Mouse (Mus musculus) testis, postnatal 10 days (tissue): ENCODE results near the gene Podxl2.
A peak's percentile ranks its signal among the peaks of the same experiment; 100 is the strongest.

ENCODE experiments used
- DNase-seq: peaks from one replicate; pipeline ENCODE4 v3.0.0; 2021; ENCODE audit warnings: low spot score

Podxl2 gene

DNA sequence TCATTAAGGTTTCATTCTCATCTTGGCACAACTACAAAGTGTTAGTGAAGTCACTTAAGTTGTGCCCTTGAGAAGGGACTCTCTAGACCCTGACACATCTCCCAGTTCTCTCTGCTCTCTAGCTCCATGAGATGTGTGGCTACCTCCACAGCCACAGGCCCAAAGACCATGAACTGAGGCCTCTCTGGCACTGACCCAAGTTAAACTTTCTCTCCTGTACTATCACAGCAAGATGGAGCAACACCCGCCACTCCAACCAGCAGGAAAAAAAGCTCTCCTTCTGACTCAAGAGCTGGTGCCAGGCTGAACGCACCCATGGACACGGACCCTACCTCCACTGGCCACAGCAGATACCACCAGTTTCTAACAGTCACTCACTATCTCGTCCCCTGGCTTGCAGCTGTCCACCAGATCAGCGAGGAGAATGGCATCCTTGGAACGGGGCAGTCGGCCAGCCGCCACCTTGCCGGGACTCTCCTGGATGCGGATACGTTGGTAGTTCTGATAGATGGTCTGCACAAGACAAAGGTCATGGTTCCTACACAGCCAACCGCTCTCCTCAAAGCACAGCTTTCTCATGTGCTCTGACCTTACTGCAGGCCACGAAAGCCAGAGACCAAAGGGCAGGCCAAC is 14.7 kb upstream of the Podxl2 start:
- DNase-seq, result no peak

DNA sequence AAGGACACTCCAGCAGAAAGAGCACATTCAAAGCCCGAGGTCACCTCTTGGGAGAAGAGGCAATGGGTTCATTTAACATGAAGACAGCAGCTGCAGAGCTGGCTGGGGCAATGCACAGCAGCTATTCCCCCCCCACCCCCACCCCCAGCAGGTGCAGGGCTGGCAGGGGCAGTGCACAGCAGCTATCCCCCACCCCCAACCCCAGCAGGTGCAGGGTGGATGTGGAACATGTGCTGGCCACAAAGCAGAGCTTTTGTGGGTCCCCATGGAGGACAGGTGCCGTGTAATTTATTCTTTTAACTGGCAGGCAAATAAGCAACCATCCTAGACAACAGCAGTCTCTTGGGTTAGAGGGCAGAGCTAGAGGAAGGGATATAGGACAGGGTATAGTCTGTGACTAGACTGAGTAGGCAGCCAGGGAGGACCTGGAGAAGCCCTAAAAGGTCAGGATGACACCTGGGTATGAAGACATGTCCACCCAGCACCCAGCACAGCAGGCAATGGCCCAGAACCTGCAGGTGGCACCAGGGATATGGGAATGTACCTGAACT is 11.6 kb upstream of the Podxl2 start:
- no peak for DNase-seq

DNA sequence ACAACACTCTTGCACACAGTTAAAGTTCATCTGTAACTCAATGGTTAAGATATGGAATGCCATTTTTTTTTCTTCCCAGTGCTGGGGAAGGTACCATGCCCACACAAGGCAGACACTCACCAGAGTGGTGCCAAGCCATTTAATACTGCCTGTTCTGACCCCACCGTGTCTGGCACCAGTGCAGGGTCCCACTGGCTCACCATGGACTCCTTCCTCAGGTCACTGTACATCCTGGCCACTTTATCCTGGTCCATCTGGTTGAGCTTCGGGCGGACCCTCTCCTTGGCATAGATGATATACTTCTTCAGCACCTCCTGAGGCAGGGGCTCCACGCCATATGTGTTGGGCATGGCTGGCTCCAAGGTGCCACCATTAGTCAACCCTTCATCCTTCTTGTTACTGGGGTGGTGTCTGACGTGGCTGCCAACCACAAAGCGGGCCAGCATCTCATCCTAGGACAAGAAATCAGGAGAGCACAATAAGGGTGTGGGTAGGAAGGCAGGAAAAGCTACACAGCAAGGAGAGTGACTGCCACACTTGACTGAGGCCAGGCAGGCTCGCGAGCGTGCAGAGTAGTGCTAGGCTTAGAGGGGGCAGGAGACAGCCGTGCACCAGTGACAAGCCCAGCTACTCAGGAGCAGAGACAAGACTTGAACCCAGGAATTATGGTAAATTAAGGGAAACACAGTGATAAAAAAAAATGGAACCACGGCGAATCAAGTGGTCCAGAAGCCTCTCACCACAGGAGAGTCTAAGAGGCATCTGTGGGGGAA is 11.0 kb upstream of the Podxl2 start:
- no peak for DNase-seq

DNA sequence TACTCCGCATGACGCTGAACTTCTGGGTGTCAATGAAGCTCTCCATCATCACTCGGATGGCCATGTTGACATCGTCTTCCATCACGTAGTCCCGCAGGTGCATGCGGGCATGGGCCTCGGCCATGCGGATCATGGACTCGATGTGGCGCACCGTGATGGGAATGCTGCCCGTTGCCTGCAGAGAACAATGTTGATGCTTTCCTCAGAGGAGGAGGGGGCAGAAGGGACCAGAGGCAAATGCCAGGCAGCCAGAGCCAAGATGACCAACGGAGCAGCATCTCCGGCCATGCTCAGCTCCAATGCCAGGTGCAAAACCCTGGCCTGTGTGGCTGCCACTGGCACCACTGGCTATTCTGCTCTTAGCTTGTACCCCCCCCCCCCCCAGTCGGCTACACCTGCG is 9.8 kb upstream of the Podxl2 start:
- no peak for DNase-seq

DNA sequence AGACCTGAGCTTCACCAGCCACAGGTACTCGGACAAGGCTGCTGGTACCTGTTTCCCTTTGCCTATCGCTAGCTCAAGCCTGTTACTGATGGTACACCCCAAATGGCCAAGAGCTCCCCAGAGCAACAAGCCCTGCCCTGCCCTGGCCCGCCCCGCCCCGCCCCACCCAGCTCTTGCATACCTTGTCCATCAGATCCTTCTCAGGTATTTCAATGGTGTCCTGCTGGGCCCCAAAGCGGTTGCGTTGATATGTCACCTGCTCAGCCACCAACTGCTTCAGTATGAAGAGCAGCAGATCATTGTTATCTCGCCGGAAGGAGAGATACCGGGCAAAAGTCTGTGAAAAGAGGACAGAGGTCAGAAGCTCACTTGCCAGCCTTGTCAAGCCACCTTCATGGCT is 9.4 kb upstream of the Podxl2 start:
- DNase-seq, result no peak

DNA sequence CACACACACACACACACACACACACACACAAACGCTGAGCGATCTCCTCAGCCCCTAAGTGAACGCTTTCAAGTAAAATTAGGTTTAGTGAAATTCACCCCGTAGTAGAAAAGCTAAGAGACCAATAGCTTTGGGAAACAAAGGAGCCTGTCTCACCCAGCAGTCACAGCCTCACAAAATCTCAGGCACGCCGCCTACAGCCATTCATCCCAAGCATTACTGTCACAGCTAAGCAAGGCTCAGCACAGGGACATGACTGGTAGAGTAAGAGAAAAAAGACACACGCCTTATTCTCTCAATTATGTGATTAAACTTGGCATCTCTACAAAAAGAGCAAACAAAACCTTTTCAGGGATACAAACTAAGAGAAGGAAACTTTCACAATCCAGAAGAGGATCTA is 6.5 kb upstream of the Podxl2 start:
- DNase-seq, result no peak

DNA sequence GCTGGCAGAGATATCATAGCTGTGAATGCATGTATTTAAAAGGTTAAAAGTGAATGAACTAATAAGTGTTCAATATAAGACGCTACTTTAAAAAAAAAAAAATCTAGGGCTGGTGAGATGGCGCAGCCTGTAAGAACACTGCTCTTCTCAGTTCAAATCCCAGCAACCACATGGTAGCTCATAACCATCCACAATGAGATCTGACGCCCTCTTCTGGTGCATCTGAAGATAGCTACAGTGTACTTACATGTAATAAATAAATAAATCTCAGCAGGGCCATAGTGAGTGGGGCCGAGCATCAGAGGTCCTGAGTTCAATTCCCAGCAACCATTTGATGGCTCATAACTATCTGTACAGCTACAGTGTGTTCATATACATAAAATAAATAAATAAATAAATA is 4.6 kb upstream of the Podxl2 start:
- DNase-seq, result no peak

DNA sequence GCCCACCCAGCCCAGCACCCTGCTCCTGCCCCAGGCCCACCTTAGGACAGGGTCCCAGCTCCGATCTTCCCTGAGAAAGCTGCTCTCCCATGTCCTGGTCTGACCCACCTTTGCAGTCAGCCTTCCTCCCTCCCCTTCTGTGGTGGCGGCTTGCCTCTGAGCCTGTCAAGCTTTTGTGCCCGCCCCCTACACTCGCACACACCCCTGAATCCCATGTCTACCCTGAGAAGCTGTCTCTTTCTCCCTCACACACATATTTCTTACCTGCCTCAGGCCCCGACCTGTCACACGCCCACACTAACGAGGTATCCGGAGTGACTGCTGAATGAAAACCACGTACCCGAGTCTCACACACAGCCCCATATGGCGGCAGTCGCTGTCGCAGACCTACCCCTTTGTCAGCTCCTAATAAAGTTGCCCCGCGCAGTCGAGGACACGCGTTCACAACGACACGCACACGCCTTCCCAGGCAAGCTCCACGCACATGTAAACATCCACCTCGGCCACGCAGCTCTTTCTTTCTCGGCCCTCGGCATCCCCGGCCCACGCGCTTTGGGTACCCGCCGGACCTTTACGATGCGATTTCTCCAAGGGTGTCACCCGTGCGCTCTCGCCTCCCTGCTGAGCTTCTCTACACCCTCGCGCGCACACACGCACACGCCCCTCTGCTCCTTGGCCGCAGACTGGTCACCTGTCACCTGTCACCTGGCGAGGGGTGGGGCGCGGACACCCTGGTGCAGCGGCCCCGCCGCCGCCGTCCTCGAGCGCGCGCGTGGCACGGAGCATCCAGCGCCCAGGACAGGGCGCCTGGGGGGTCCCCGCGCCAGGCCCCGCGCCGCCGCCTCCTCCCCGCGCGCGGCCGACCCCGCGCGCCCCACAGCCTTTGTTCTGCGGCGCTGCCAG is 628 bp downstream of the Podxl2 start:
- no peak for DNase-seq

DNA sequence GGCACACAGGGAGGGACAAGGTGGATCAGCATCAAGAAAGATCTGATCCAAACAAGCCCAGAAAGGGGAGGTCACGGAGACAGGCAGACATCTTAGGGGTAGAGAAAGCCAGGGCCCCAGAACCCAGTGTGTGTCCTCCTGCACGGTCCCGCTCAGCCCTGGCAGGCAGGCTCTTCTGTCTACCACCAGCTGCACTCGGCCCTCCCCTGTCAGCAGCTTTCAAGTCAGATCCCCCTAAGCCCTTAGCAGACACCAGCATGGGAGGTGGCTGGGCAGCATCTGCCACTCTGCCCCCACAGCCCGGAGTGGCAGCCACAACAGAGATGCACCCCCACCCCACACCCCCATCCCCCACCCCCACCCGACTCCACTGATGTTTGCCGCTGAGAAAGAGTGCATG is 2.0 kb downstream of the Podxl2 start:
- DNase-seq, result no peak

DNA sequence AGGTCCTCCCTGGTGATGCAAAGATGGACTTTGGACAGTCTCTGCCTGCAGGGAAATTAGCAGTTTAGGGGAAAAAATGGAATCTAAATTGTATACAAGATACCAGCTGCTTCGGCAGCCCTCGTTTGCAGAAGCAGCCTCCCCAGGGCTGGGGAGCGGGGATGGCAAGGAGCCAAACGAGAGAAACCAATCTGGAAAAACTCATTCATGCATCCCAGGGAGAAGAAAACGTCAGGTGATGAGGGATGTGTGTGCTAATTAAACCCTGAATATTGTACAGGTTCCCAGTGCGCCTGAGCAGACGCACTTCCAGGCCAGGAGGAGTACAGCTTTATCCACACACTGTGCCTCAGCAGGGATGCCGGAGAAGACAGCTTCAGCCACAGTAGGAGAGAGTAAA is 3.3 kb downstream of the Podxl2 start:
- DNase-seq, result no peak

DNA sequence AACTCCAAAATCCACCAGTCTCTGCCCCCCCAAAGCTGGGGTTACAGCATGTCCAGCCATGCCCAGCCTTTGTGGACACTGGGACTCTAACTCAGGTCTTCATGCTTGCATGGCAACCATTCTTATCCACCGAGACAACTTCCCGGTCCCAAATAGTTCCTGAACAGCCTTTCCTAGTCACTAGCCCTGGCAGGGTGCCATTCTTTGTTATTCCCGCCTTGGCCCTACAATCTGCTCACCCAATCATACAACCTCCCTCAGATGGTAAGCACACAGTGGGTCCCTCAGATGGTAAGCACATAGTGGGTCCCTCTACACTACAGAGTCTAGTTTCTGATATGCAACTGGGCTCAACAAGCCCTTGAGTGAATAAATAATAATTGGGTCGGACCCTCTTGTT is 4.2 kb downstream of the Podxl2 start:
- DNase-seq, result no peak

DNA sequence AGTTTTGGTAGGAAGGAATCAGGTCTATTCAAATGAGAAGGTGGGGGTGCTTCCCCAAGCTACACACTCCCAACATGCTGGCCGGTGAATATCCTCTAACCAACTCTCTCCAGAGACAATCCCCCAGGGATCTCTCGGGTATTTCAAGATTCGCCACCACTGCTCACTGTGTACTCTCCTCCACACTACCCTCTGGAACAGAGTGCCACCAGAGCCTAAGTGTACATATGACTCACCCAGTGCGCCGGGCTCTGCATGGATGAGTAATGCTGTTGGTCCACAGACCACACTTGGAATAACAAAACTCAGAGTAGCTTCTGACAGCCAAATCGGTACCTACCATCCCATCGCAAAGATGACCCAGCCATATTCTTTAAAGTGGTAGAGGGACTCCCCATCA is 5.4 kb downstream of the Podxl2 start:
- DNase-seq, result no peak

DNA sequence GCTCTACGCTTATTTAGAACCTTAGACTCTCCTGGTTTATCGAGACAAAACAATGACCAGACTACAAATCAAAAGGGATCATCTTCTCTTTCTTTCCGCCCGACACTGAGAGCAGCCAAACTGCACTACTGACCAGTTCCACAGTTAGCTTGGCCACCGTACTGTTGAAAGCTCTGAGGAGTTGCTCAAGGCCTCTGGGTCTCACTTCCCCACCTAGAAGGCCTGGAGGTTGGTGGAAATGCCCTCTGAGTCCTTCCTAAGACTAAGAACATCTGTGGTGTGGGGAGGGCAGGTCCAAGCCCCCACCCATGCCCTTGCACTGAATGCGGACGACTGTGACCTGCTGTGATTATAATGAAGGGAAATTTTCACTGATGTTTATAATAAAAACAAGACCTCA is 9.1 kb downstream of the Podxl2 start:
- no peak for DNase-seq

DNA sequence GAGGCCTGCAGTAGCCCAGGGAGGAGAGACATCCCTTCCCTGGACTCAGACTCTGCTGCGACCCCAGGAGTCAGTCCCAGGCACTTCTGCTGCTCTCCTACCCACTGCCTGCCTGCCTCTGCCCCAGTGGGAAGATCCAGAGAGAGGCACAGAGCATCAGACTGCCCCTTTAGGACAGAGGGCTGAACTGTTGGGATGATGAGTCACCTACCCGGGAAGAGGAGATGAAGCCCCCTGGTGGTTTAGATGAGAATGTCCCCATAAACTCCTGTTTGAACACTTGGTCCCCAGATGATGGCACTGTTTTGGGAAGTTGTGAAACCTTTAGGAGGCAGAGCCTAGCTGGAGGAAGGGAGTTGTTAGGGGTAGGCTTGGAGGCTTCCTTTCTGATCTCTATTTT is 13.9 kb downstream of the Podxl2 start:
- DNase-seq, result no peak

DNA sequence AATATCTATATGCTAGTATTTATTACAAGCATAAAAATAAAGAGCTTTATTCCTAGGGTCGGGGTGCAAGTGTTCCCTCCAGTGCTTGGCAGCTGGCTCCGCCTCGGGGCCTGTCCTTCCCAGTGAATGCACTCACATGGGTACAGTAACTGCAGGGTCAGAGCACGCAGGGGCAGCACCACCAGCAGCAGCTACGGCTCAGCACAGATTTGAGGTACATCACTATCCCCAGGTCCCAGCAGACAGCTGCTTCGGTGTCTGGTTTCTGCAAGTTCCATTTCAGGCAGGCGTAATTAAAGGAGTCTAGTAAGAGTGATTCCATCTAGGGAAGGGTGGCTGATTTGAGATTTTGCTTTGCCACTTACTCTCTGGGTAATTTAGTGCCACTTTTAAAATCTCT is 16.5 kb downstream of the Podxl2 start:
- DNase-seq, result no peak

DNA sequence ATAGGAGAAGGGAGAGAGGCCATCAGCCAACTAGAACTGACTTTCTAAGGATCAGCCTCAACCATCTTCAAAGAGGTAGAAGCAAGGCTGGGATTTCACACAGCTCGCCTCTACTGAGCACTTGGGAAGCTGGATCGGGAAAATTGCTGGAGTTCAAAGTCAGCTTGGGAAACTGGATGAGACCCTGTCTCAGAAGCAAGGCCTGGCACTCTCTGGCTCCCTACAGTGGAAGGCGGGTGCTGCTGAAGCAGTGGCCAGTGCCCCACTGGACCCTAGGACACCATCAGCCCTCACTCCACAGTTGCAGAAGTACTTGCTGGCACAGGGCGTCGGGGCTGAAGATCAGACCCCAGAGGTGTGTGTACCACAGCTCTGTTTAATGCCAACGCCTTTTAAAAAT is 17.0 kb downstream of the Podxl2 start:
- DNase-seq, result no peak

DNA sequence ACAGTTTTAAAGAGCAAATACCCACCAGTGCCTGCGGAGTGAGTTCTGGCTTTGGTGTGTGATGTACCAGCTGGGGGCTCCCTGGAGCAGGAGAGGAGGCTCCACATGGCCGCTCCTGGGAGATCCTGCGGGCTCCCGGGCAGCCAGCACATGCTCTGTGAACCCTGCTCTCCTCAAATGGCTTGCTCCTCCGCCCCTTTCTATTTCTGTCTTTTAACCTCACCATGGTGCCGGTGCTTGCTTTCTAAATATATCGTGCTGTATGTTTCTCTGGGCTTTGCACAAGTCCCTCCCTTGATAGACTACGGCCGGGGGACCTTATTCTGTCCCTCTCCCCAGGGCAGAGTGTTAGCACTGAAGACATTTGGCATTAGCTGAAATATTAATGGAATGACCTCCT is 17.6 kb downstream of the Podxl2 start:
- DNase-seq, result no peak

DNA sequence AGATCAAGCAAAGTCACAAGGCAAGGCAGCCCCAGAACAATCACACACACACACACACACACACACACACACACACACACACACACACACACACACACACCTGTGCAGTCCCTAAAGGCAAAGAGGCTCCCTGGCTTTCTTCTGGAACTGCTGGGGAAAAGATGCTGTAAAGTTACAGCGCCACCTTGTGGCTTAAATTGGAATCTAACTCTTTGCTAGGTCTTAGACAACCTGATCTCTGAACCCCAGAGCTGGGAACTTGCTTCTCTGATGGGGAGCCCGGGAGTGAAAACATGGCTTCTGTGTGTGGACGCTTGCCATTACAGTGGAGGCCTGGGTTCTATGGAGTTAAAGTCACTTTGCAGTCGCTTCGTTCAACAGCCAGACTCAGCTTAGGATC is 19.2 kb downstream of the Podxl2 start:
- DNase-seq, result peak; percentile 80

DNA sequence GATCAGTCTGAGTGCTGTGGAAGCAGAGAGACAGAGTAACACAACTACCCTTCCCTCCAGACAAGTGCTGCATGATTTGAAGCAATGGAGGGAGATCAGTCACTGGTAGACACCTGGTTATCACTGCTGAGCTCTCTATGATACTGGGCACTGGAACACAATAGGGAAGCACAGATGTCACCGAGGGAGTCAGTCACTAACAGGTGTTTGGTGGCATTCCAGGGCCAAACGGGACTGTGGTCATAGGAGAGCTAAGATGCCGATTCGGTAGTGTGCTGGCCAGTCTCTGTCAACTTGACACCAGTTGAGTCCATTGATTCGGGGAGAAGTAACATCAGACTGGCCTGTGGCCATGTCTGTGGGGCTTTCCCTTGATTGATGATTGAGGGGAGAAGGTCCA is 20.3 kb downstream of the Podxl2 start:
- DNase-seq, result no peak

DNA sequence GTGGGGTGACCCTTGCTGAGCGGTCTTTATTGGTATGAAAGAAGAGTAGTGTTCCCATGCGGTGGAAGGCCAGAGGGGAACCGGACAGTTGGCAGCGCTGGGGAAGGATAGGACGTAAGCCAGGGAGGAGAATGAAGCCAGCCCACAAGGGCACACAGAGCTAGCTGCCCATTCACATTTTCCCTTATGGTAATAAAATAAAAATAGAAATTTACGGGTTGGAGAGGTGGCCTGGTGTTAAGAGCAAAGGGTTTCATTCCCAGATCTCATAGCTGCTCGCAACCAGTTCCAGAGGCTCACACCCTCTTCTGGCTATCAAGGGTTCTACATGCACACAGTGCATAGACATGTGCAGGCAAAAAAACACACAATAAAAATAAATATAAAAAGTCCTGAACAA is 24.8 kb downstream of the Podxl2 start:
- no peak for DNase-seq

DNA sequence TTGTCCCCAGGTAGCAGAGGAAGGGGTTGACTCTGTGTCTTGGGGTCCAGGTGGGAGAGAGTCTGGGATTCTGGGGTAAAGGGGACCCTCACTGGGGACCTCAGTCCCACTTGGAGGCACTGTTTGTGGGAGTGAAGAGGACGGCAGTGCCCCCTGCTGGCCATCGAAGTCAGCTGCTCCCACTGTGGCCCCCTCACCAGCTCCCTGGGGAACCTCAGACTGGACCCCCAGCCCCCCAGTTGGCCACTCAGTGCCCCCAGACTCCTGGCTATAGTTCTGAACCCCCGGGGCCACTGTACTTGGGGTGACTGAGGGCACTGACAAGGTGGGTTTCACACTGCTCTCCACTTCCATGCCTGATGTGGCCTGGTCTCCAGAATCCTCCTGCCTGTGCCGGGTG is 25.6 kb downstream of the Podxl2 start:
- no peak for DNase-seq

DNA sequence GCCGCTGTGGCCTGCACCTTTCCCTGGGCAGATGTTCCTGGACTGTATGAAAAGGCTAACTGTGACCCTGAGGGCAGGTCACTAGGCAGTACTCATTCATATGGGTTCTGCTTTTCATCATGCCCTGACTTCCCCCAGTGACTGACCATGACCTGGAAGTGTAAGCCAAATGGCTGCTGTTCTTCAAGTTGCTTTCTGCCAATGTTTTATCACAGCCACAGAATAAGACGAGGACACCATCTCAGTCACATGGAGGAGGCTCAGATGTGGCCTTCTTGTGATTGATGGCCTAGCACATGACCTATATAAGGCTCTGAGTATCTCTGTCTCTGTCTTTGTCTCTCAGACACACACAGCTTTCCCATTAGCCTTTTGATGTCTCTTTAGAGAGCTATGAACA is 27.3 kb downstream of the Podxl2 start:
- DNase-seq, result no peak
